Mouse (Mus musculus) left cerebral cortex, adult 9 months (tissue): ENCODE results near the gene Ngb.

Source experiments
- DNase-seq, 2 experiments: peaks; one replicate each; pipeline ENCODE4 v3.0.0; 2022; ENCODE audit warnings: low spot score in 2 of 2

The Ngb gene

DNA sequence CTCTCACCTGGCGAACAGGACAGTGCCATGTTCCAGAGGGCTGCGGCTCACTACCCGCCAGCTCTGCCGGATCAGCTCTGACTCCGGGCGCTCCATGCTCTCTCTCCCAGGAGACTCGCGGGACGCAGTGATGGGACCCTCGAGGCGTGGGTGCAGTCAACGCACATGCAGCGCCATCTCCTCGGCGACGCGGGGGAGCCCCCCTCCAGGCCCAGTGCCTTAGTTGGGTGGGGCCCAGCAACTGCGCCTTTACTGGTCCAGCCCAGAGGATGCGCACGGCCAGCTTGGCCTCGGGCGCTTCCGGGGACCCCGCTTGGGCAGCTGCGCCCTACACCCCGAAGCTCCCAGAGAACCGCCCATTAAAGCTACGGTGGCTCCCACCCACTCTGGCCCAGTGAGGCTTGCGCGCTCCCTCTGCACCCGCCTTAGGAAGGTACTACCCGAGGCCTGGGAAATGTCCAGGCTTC is at the start of gene Ngb:
Gene Ngb (minus strand): TSS at position 375 of the 467 bp plus-strand sequence.
- no peak for DNase-seq

- DNase-seq = no peak
These were observed 47.1 kb upstream of the Ngb start for GRCm38 (mm10) chr12:87149471-87149870.

DNA sequence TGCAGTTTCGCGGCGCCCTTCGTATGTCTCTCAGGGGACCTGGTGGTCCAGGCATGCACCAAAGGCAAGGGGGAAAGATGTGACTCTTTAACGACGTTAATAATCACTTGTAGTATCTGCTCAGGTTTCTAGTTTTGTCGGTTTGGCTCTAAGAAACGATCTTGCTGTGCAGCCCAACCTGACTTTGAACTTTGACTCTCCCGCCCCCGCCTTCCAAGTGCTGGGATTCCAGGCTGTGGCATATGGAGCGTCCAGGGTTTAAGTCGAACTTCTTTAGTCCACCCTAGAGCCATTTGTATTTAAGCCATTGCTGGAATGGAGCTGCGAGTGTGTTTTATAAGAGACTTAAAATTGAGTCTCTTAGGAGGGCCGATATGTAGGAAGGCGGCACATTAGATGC is 45.8 kb upstream of the Ngb start:
- no peak for DNase-seq

DNA sequence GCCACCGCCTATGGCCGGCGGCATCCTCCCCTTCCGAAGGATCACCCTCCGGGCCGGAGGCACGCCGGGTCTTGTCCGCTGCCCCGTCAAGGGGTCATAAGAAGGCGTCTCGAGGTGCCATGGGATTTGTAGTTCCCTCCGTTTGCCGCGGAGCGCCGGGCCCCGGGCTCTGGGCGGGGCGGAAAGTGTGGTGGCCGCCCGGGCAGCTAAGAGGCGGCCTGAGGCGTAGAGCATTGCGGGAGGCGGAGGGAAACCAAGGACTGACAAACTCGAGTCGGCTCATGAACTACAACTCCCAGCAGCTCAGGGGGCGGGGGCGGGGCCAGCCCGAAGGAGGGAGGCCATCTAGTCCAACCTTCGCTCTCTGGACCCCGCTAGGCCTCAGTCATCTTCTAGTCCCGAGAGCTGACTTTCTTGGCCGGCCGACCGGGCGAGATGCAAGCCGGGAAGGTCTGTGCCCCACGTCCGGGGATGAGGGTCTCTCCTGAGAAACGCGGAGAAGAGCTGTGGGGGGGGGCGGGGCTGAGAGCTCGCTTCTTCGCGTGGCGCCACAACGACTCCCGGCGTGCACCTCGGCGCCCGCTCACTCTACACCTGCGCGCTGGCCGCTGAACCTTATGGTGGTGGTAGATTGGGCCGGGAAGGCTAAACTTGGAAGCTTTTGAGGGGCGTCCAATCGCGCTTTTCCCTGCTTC is 45.2 kb upstream of the Ngb start, which contains the start of gene Pomt2:
Gene Pomt2 (minus strand): TSS at position 574 of the 695 bp plus-strand sequence.
- peak; percentile 90 to 95 for DNase-seq

- peak; percentile 70 to 87 for DNase-seq
These were observed 44.6 kb upstream of the Ngb start, which contains the start of gene Gstz1 for GRCm38 (mm10) chr12:87146966-87147365. Gstz1 (plus strand) TSS chr12:87147165.

DNA sequence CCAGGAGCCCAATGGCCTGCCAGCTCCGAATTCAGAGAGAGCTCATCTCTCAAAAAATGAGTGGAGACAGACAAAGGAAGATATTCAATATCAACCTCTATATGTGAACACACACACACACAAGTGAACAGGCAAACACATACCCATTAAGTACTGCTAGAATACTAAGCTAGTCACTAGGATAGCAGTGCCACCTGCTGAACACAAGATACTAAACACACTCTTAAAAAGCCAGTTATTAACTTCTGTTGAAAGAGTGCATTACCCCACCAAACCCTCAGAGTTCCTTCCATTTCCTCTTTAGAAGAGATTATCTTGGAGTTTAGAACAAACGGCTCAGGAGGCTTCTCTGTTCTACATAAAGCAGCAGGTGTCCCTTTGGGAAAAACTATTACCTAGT is 39.8 kb upstream of the Ngb start:
- no peak for DNase-seq

GRCm38 (mm10) chr12:87138768-87139167 is 36.4 kb upstream of the Ngb start:
- DNase-seq = no peak

- DNase-seq = no peak
These were observed 36.0 kb upstream of the Ngb start for GRCm38 (mm10) chr12:87138342-87138701.

DNA sequence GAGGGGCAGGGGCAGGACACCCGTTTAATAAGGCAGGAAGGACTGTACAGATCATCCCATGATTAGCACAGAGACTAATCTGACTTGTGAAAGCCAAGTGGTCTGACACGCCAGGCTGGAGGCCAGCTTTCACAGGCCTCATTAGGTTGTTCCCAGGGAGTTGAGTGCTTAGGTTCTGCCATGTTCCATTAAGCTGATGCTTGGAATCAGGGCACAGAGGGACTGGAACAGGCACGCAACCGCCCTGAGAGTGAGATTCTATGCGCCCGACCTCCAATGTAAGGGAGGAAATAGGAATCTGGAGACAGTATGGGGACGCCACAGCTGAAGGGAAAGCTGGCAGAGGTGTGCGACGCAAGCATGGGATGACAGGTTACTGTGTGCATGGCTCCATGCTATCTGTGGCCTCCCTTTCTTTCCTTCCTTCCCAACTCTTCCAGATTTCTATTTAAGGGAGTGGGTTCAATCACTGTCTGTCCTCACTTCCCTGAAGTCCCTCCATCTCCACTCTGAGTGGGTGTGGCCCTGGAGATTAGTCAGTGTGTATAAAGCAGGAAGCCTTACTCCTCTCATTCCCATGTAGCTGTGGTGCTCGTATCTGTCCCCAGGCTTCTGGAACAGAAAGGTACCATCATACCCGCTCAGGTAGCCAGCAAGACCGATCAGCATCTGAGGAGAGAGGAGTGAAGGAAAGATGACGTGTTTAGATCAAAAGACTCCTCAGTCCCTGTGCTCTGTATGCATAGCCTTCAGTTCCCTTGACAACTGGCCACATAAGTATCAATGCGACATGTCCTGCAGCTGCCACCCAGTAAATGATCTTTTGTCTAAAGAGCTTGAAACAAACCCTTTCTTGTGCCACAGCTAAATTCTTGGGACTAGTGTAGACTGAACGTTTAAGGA is 35.4 kb upstream of the Ngb start:
- DNase-seq = no peak

GRCm38 (mm10) chr12:87132784-87133183 is 30.4 kb upstream of the Ngb start:
- no peak for DNase-seq

GRCm38 (mm10) chr12:87132210-87132609 is 29.9 kb upstream of the Ngb start:
- no peak for DNase-seq

GRCm38 (mm10) chr12:87131619-87132018 is 29.3 kb upstream of the Ngb start:
- DNase-seq = no peak

DNA sequence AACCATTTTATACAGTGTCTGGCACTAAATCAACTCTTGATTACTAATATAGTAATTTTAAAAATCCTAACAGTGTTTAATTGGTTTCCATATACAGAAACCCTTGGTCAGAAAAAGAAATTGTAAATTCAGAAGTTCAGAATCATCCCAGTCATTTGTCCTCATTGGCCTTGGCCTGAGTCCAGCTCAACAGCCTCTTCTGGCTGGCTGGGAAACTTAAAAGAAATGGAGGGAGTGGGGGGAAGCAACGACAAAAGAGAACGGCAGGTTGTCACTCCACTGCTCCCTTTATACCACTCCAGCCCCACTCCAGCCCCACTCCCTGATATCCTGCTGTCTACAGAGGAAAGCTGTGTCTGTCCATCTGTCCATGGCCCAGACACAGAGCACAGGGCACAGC is 28.8 kb upstream of the Ngb start:
- DNase-seq = no peak

DNA sequence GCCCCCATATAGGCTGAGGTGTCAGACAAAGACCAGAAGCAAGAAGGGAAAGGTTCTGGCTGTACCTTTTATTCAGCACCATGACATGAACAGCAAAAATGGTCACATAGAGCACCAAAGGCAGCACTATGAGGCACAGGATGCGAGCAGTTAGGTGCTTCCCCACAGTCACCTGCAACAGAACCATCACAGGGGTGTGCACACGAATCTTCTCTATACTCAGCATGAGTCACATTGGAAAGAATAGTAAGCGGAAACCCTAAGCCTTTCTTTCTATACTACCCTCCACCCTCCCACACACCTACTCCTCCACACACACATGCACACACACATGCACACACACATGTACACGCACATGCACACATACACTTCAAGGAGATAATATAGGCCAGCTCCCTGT is 27.9 kb upstream of the Ngb start:
- no peak for DNase-seq

DNA sequence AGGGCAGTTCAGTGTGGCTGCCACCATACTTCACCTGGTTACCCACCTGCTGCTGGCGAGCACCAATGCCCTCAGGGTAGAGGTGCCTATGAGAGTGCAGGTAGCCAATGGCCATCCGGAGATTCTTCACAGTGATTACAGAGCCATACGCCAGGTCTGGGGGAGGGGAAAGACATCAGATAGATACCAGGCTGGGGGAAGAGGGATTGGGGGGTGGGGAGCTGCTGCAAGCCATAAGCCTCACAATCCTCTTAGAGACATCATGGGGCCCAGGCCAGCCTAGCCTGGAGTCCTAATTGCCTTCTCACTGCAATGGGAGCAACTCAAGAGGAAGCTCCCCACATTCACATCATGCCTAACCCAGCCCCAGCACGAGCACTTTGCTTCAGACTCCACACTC is 24.9 kb upstream of the Ngb start:
- no peak for DNase-seq

- no peak for DNase-seq
These were observed 19.7 kb upstream of the Ngb start for GRCm38 (mm10) chr12:87121918-87122589.

GRCm38 (mm10) chr12:87107357-87107977 is 5.1 kb upstream of the Ngb start:
- no peak for DNase-seq

- no peak for DNase-seq
These were observed 2.5 kb upstream of the Ngb start for GRCm38 (mm10) chr12:87104796-87105195.

DNA sequence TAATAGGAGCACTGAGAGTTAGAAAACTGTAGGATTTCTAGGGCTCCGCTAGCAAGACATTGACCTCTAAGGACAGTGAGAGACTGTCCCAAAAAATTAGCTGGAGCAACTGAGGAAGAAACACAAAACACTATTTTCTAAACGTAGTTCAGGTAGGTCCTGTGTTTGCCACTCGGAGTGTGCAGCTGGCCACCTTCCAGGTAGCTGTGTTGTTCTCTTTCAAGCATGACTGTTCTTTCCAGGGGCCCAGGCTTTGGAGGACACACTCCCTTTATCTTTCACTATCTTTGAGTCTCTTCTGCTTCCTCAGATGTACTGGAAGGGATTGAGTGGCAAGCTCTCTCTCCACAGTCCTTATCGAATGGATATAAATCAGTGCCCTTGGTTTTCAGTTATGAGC is 1.1 kb upstream of the Ngb start:
- DNase-seq = no peak

GRCm38 (mm10) chr12:87100331-87100730 is 2.0 kb downstream of the Ngb start:
- DNase-seq = no peak

GRCm38 (mm10) chr12:87093671-87094070 is 8.7 kb downstream of the Ngb start:
- DNase-seq = peak in 1 of 2 experiments; percentile 25

DNA sequence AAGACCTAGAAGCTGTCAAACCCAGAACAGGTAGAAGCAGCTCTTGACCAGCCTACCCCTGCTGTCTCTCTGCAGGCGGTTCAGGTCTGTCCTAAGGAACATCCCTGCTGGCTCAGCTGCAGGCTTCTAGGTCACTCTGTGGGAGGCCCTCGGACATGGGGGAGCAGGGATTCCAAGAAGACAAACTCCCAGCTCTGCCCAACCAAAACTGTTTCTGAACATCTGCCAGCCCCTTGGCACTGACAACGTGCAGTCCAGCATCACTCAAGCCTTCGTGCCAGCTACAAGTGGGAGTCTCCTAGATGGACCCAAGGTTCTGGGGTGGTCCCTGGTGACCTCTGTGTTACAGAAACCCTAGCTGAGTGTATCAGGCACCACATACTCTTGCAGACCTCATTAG is 9.1 kb downstream of the Ngb start:
- DNase-seq = no peak
